Mouse (Mus musculus) c-Kit-positive CD71-negative TER-119-negative erythroid progenitor cells, embryonic 14.5 days (primary cell): ENCODE results near the gene Phf14.
"Not testable (repeated sequence)": the region's sequence is repeated elsewhere in the genome, so short reads cannot be mapped to it uniquely, and the experiment has no call there.

ENCODE experiments used
- DNase-seq: peaks from one replicate; pipeline ENCODE4 v3.0.0-alpha.2; 2013; ENCODE audit warnings: low read depth

Phf14 gene

GRCm38 (mm10) chr6:11907269-11908032 lies at the start of gene Phf14, which contains the start of gene Ndufa4:
Gene Phf14 (plus strand): TSS chr6:11907809.
Gene Ndufa4 (minus strand): TSS chr6:11907497.
- peak; percentile 74 for DNase-seq

- DNase-seq = not testable (repeated sequence)
Measured at GRCm38 (mm10) chr6:11875364-11875763, 32.2 kb upstream of the Phf14 start.

DNA sequence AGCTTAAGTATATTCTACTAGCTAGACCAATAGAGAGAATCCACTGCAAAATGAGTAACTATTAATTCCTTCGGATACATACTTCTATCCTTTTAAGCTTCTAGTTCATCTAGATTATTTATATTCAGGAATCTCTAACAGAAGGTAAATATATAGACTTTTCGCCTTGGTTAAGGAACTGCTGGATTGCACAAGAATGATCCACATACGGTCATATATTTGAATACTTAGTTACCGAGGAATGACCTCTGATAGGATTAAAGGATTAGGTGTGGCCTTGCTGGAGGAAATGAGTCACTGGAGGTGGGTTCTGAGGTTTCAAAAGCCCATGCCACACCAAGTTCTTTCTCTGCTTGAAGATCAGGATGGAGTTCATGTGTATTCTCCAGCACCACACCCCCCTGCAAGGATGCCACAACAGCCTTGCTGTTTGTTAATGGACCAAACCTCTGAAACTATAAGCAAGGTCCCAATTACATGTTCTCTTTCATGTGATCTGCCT lies 6.7 kb upstream of the Phf14 start:
- DNase-seq = no peak

GRCm38 (mm10) chr6:11906890-11907268 lies 730 bp upstream of the Phf14 start:
- DNase-seq = no peak

- DNase-seq = no peak
Measured at GRCm38 (mm10) chr6:11908170-11908569, 561 bp downstream of the Phf14 start.

- peak; percentile 73 for DNase-seq
Measured at GRCm38 (mm10) chr6:11925496-11926041, 18.0 kb downstream of the Phf14 start.

- no peak for DNase-seq
Measured at GRCm38 (mm10) chr6:11926082-11926595, 18.5 kb downstream of the Phf14 start.

DNA sequence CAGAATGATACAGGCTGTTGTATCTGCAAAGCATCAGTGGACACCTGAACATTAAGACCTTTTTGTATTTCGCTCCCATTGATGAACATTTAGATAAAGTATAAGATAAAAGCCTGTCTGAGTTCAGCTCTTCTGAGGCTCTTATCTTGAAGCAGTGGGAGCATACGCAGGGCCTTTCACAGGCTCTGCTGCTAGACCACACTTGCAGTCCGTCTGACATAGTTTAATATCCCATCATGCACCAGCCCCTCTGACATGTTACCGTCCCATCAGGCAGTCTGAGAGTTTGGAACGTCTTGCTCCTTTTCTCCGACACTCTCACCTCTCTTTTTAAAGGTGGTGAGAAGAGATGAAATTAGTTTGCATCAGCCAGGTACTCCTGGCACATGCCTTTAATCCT lies 19.9 kb downstream of the Phf14 start:
- no peak for DNase-seq

GRCm38 (mm10) chr6:11933403-11933802 lies 25.8 kb downstream of the Phf14 start:
- no peak for DNase-seq

DNA sequence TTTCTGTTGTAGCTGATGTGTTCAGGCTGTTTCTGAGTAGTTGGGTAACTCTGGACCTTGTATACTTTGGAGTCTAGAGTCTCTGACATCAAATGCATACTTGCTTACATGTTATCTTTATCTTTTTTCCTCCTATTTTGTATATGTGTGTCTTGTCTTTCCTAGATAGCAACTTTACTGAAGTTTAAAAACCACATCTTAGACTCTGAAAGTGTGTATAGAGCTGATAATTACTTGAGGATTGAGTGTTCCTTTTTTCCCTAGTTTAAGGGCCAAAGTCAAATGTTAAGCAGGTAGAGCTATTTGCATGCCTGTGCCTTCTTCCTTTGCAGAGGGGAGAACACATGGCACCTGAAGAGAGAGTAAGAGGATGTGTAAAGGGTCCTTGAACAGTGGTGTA lies 33.3 kb downstream of the Phf14 start:
- no peak for DNase-seq

DNA sequence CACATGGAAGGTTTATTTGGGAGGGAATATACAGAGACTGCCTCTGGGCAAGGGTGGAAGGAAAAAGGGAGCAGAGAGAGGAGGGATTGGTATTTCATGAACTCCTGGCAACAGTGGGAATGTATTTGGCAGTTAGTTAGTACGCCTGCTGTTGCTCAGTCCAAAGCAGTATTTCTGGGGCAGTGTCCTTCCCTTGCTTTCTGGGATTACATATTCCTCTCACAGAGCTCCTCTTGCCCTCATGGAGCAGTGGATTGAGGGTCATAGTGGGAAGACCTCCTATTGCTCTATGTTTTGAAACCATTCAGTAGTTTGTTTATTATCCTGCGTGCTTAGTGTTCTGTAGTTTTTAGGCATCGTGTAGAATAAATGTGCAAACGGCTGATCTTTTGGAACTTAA lies 34.5 kb downstream of the Phf14 start:
- DNase-seq = no peak

DNA sequence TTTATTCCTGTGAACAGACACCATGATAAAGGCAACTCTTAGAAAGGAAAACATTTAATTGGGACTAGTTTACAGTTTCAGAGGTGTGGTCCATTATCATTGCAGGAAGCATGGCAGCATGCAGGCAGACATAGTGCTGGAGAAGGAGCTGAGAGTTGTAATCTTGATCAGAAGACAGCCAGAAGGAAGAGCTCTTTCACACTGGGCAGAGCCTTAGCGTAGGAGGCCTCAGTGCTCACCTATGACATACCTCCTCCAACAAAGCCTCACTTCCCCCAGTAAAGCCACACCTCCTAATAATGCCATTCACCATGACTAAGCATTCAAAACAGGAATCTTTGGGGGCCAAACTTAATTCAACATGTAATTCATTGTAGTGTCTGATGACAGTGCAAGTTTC lies 40.5 kb downstream of the Phf14 start:
- no peak for DNase-seq

DNA sequence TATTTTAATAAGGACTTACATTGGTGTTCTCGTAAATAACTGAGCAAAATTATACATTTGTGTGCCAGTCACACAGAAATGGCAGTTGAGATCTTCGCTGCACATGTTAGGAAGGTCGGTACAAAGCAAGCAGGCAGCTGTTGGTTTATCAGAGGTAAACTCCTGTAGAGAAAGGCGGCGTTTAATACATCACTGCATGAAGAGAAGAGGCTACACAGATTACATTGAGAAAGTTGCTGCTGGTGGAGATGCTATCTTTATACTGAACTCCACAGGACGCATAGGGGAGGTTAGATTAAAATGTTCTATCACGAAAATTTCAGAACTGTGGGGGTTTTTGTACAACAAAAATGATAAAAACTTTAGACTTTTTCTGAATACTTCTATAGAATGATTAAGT lies 52.6 kb downstream of the Phf14 start:
- DNase-seq = no peak

DNA sequence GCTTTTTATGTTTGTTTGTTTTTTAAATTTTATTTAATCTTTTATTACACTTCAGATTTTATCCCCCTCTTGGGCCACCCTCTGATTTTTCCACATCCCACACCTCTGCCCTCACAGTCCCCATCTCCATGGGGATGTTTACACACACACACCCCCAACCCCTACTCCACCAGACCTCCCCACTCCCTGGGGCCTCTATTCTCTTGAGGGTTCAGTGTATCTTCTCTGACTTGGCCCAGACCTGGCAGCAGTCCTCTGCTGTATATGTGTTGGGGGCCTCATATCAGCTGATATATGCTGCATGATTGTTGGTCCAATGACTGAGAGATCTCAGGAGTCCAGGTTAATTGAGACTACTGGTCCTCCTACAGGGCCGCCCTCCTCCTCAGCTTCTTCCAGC lies 86.2 kb downstream of the Phf14 start:
- no peak for DNase-seq

DNA sequence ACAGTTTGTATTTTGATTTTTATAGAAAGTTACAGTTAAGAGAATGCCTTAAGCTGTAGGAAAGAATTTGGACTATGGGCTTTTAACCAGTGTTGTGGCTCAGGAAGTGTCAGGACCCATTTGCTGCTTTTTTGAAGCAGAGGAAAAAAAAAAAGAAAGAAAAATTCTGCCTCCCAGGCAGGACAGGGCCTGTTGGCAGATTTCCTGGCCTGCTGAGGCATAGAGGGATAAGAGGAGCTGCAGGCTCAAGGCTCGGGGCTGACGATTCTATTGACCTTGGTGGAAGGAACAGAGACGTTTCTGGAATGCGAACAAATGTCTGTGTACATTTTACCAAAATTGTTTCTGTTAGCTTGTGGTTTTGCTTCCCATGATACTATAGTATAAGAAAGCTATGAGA lies 91.0 kb downstream of the Phf14 start:
- no peak for DNase-seq

GRCm38 (mm10) chr6:11999506-11999905 lies 91.9 kb downstream of the Phf14 start:
- no peak for DNase-seq

DNA sequence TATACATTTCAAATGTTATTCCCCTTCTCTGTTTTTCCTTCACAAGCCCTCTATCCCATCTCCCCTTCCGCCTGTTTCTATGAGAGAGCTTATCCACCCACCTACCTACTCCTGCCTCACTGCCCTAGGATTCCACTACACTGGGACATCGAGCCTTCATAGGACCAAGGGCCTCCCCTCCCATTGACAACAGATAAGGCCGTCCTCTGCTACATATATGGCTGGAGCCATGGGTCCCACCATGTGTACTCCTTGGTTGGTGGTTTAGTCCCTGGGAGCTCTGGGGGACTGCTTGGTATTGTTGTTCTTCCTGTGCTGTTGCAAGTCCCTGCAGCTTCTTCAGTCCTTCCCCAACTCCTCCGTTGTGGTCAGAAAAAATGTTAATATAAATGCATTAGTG lies 97.8 kb downstream of the Phf14 start:
- DNase-seq = no peak

DNA sequence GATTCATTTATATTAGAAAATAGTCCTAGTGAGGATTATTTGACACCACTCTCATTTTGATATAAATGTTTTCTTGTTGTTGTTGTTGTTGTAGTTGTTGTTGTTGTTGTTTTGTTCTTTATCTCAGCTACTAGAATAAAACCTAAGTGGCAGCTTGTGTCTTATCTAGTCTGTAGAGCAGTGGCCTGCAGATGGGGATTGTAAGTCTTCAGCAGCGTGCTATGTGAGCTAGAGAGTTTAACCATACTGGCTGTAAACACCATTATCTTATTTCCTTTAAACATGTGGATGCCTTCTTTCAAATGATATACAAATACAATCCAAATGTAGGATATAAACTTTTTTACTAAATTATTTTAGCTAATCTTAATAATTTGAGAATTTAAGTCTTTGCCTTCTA lies 98.4 kb downstream of the Phf14 start:
- no peak for DNase-seq

DNA sequence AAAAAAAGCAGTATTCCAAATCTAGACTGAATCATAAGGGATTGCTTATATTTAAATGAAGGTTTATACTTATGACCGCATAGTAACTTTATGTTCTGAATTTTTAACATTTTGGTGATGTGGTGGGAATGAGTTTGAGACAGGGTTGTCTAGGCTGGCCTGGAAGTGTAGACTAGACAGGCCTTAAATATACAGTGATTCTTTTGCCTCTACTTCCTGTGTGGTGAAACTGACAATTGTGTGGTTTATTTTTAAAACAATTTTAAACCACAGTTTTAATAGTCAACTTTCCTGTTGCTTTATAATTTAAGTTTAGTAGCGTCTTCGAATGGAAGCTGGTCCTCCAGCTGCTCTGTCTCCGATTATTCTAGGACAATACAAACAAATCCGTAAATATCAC lies 104.5 kb downstream of the Phf14 start:
- DNase-seq = no peak

DNA sequence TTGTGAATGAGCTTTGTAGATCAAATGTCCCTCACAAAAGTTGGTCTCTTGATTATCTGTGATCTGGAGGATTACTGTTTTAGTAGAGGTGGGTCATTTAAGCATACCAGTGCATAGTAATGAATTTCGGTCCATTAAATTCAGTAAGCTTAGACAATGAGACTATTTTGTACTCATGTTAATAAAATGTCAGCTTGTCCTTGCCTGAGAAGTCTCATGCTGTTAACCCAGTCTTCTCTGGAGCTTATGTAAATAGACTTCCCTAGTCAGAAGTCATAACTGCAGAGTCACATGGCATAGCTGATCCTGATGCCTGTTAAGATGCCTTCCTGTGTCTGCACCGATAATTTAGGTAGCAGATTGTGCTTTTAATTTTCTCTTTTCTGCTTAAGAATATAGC lies 106.4 kb downstream of the Phf14 start:
- DNase-seq = no peak

DNA sequence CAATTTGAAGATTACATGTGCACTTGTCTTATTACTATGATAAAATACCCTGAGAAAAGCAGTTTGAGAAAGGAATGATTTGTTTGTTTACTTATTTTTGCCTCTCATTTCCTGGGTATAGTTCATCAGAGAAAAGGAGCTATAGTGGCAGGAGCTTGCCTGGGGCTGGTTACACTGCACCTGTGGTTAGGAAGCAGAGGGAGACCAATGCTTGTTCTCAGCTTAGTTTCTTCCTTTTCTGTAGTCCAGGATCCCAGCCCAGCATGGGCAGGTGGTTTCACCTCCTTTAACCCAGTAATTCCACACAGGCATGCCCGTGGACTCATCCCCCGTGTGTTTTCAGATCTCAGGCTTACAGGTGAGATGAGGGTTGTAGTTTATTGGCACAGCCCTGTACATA lies 107.1 kb downstream of the Phf14 start:
- DNase-seq = no peak

- DNase-seq = no peak
Measured at GRCm38 (mm10) chr6:12019736-12020135, 112.1 kb downstream of the Phf14 start.

- DNase-seq = no peak
Measured at GRCm38 (mm10) chr6:12020156-12020555, 112.5 kb downstream of the Phf14 start.

DNA sequence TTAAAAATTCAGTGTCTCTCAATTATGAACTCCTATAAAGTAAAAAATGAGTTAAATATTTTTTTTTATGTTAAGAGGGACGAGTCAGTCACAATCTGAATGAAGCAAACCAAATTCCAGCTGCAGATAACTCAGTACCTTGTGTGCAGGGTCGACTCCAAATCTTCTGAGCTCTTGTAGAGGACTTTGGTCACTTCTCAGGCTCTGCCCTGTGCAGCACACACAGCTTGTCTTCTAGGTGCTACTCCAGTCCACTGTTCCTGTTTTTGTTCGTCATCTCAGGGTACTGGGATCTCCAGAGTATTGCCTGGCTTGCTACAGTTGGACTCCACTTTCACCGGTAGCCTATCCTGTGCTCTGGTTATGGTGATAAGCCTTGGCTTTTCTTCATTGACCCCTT lies 113.1 kb downstream of the Phf14 start:
- no peak for DNase-seq
